8 mouse cellular contexts compared by ENCODE assay signal in the genomic region with DNA sequence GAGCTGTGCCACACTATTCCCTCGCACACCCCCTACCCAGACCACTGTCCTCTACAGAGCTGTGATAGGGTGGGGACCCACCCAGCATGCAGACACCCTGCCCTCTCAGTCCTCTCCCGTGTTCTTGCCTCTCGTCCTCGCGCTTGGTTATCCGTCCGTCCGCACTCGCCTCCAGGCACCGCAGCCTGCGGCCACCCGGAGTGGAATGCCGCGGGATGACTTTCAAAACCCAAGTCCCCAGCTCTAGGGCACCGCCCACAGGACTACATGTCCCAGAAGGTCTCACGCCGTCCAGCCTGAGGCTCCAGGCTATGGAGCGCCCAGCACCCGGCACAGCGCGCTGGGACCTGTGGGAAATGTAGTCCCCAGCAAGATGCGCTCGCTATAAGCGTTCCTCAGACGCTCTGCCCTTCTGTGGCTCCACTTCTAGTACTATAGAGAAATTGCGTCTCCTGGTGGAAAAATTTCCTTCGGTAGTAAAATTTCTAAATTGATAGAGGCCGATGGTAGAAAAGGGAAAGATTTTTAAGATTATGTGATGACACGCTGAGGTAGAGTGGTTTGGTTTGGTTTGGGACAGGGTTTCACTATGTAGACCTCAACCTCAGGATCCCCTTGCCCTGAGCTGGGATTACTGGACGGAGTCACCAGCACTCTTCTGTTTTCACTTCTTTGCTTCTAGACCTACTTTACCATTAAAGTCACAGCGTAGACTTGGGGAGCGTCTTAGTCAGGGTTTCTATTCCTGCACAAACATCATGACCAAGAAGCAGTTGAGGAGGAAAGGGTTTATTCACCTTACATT. TPM values are rescaled to one million over a fixed set of nuclear protein-coding genes. Genes with fewer than 3 reads are reported as not detected.
DNase-seq lines count a peak whose midpoint lies in the region; ATAC-seq and TF ChIP-seq lines count a peak whose summit lies in the region.

A gene (minus strand): TSS at position 210 of the 805 bp plus-strand sequence.

- 12% methylated on average over 32 of the region's 32 CpGs for WGBS in embryonic facial prominence, embryonic 10.5 days
- 9% methylated on average over 32 of the region's 32 CpGs for WGBS in intestine, postnatal 0 days
- WGBS in midbrain, embryonic 12.5 days, result 10% methylated on average over 32 of the region's 32 CpGs
- 10% methylated on average over 32 of the region's 32 CpGs for WGBS in stomach, embryonic 15.5 days

- no peaks in the 10 kb centered on the region for H3K27me3 ChIP-seq in embryonic facial prominence, embryonic 10.5 days (replicated peaks; ENCODE audit: low read depth, poor library complexity, severe bottlenecking)
- no peaks in the 10 kb centered on the region for H3K27me3 ChIP-seq in intestine, postnatal 0 days (replicated peaks; ENCODE audit: control insufficient read depth, insufficient read depth, low read length)
- H3K27me3 ChIP-seq in midbrain, embryonic 12.5 days, result no peaks in the 10 kb centered on the region
- no peaks in the 10 kb centered on the region for H3K27me3 ChIP-seq in stomach, embryonic 15.5 days (replicated peaks)

- peak; percentile 53 for TF ChIP-seq CTCF in intestine, postnatal 0 days (IDR thresholded peaks at IDR 0.05; ENCODE audit: low read depth)

- ATAC-seq in intestine, postnatal 0 days, result peak; percentile 99
- ATAC-seq in midbrain, embryonic 12.5 days (ENCODE audit: low FRiP score, low read depth), result peak; percentile 100
- ATAC-seq in stomach, embryonic 15.5 days (ENCODE audit: insufficient read depth, low FRiP score, low read depth), result peak; percentile 100

- peak within 1 kb of the TSS; percentile 77 for H3K4me2 ChIP-seq in intestine, postnatal 0 days (replicated peaks; ENCODE audit: low read depth)
- H3K4me2 ChIP-seq in midbrain, embryonic 12.5 days (replicated peaks), result peak within 1 kb of the TSS; percentile 69
- H3K4me2 ChIP-seq in stomach, embryonic 15.5 days, result peak within 1 kb of the TSS; percentile 65

- H3K9me3 ChIP-seq in embryonic facial prominence, embryonic 10.5 days, result no peaks in the 10 kb centered on the region
- no peaks in the 10 kb centered on the region for H3K9me3 ChIP-seq in intestine, postnatal 0 days (ENCODE audit: control insufficient read depth)
- no peaks in the 10 kb centered on the region for H3K9me3 ChIP-seq in midbrain, embryonic 12.5 days
- H3K9me3 ChIP-seq in stomach, embryonic 15.5 days, result no peaks in the 10 kb centered on the region

- H3K36me3 ChIP-seq in embryonic facial prominence, embryonic 10.5 days (replicated peaks), result 0 out of 2 replicates have a peak, but pooled peaks cover under 1% of the 10 kb centered on the region
- H3K36me3 ChIP-seq in intestine, postnatal 0 days (ENCODE audit: control insufficient read depth, insufficient read depth), result no peaks in the 10 kb centered on the region
- no peaks in the 10 kb centered on the region for H3K36me3 ChIP-seq in midbrain, embryonic 12.5 days
- no peaks in the 10 kb centered on the region for H3K36me3 ChIP-seq in stomach, embryonic 15.5 days

- H3K9ac ChIP-seq in intestine, postnatal 0 days (ENCODE audit: low read depth, low read length), result no peak within 1 kb of the TSS
- 0 out of 2 replicates have a peak within 1 kb of the TSS, but pooled peaks have one; percentile 8 for H3K9ac ChIP-seq in midbrain, embryonic 12.5 days (replicated peaks)
- H3K9ac ChIP-seq in stomach, embryonic 15.5 days, result no peak within 1 kb of the TSS

- peak within 1 kb of the TSS; percentile 70 for H3K27ac ChIP-seq in embryonic facial prominence, embryonic 10.5 days (replicated peaks)
- H3K27ac ChIP-seq in intestine, postnatal 0 days (ENCODE audit: low read depth, low read length), result no peak within 1 kb of the TSS
- H3K27ac ChIP-seq in midbrain, embryonic 12.5 days (replicated peaks), result no peak within 1 kb of the TSS
- H3K27ac ChIP-seq in stomach, embryonic 15.5 days, result no peak within 1 kb of the TSS

- peaks cover 3% of the 10 kb centered on the region; the same call in 1 of the 2 replicates for H3K4me1 ChIP-seq in embryonic facial prominence, embryonic 10.5 days
- no peaks in the 10 kb centered on the region for H3K4me1 ChIP-seq in intestine, postnatal 0 days (replicated peaks; ENCODE audit: control insufficient read depth, insufficient read depth, low read length)
- H3K4me1 ChIP-seq in midbrain, embryonic 12.5 days, result no peaks in the 10 kb centered on the region
- H3K4me1 ChIP-seq in stomach, embryonic 15.5 days, result no peaks in the 10 kb centered on the region

- peak within 1 kb of the TSS; percentile 65 for H3K4me3 ChIP-seq in embryonic facial prominence, embryonic 10.5 days
- peak within 1 kb of the TSS; percentile 39 for H3K4me3 ChIP-seq in intestine, postnatal 0 days (ENCODE audit: low read depth, low read length)
- peak within 1 kb of the TSS; percentile 45 for H3K4me3 ChIP-seq in midbrain, embryonic 12.5 days
- peak within 1 kb of the TSS; percentile 51 for H3K4me3 ChIP-seq in stomach, embryonic 15.5 days (replicated peaks)

- intact Hi-C loops in left cerebral cortex, postnatal 25 days (cut with DNase I), result loop anchor here (10.0 kb wide), 1 partner anchor 332 kb away; a partner anchor contains a TSS

- peak; percentile 92 for DNase-seq in adrenal gland, postnatal 14 days
- DNase-seq in embryonic facial prominence, embryonic 10.5 days (ENCODE audit: low spot score), result peak; percentile 92
- peak; percentile 6 for DNase-seq in gonadal fat pad, adult 2 months (ENCODE audit: low read depth)
- DNase-seq in left cerebral cortex, postnatal 25 days (ENCODE audit: low spot score in 2 of 2), result peak; percentile 91 to 95
- DNase-seq in T-cell, adult 2 months (ENCODE audit: low spot score), result no peak

RNA-seq across cellular contexts. Expression of the gene that starts here (rescaled TPM):
- 14.4 and 19.7 TPM in 2 replicates for total RNA-seq in adrenal gland, postnatal 14 days (2021)
- polyA plus RNA-seq in embryonic facial prominence, embryonic 10.5 days (2016; fragmentation: Nextera tagmentation; extraction: Ambion mirVana), result 1.7 and 2.3 TPM in 2 replicates
- 0.35 and 0.84 TPM in 2 replicates for polyA plus RNA-seq in gonadal fat pad, adult 2 months (2012; rRNA removed)
- 0.71 and 0.73 TPM in 2 replicates for polyA plus RNA-seq in intestine, postnatal 0 days (2015; fragmentation: Nextera tagmentation; extraction: Ambion mirVana)
- 1 to 10 TPM; 5.1 to 5.4 TPM for total RNA-seq in left cerebral cortex, postnatal 25 days (2021)
- polyA plus RNA-seq in midbrain, embryonic 12.5 days (2016; fragmentation: Nextera tagmentation; extraction: Ambion mirVana), result 0.86 and 1.1 TPM in 2 replicates
- 5.3 and 6.3 TPM in 2 replicates for polyA plus RNA-seq in stomach, embryonic 15.5 days (2015; fragmentation: Nextera tagmentation; extraction: Ambion mirVana)

Comparison
In these comparisons a context has a peak if more than half of its experiments do, and no peak if none do; other contexts are left out.
1. Peak in DNase-seq in gonadal fat pad, adult 2 months; RNA of the gene not detected or under 1 TPM.
2. Peak in ATAC-seq, H3K4me3 ChIP-seq and H3K4me2 ChIP-seq in intestine, postnatal 0 days; RNA of the gene not detected or under 1 TPM.